Mouse (Mus musculus): ENCODE data around the gene Ate1.

DNA sequence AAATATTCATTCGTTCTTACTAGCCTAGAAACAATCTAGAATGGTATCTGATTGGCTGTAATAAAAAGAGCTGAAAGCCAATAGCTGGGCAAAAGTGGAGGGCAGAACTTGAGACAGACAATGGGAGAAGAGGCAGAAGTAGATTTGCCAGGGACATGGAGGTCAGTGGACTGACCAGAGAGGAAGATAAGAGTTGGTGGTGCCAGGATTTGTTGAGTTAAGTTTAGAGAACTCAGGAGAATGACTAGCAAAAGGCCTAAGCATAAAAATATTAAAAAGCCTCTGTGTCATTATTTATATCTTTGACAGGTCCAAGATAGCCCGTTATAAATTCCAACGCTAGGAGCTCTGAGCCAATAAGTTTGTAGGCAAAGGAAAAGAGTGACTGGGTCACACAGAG is 65.9 kb downstream of the Ate1 start:
- TF ChIP-seq CTCF (IDR thresholded peaks at IDR 0.05; ENCODE audit: borderline replicate concordance, insufficient read depth, low read length) (no peak), POLR2A (IDR thresholded peaks at IDR 0.05; ENCODE audit: low read depth, low read length) (no peak)
